Mouse (Mus musculus) limb, embryonic 14.5 days (tissue): ENCODE data around the gene Ncbp2. TPM values are rescaled to one million over a fixed set of nuclear protein-coding genes. Genes with fewer than 3 reads are reported as not detected.

Experiments used
- ATAC-seq: fragments of 200-750 bp; cut with Nextera tagmentation; 2 replicates; pipeline ENCODE4 v1.8.0; 2017; ENCODE audit warnings: low read depth, moderate number of reproducible peaks, moderate TSS enrichment; ENCODE audit not compliant: low FRiP score
- DNase-seq: peaks from one replicate; pipeline ENCODE4 v3.0.0-alpha.2; 2015; ENCODE audit warnings: low spot score
- H3K27ac ChIP-seq: fragments of 300-500 bp; sonication (generic); replicated peaks from 2 replicates; pipeline ENCODE4 v1.5.1; 2014; ENCODE audit warnings: low read depth, mild to moderate bottlenecking, low read length, moderate library complexity, mixed read lengths
- H3K27me3 ChIP-seq: fragments of 300-500 bp; sonication (generic); 2 replicates; pipeline ENCODE4 v1.6.1; 2014; ENCODE audit warnings: low read length, mixed read lengths; ENCODE audit not compliant: control insufficient read depth, insufficient read depth
- H3K36me3 ChIP-seq: fragments of 300-500 bp; sonication (generic); 2 replicates; pipeline ENCODE4 v1.6.1; 2014; ENCODE audit warnings: mild to moderate bottlenecking, low read length, moderate library complexity, mixed read lengths; ENCODE audit not compliant: control insufficient read depth, insufficient read depth
- H3K4me1 ChIP-seq: fragments of 300-500 bp; sonication (generic); 2 replicates; pipeline ENCODE4 v1.6.1; 2014; ENCODE audit warnings: antibody characterized with exemption, low read length, mixed read lengths; ENCODE audit not compliant: control insufficient read depth, insufficient read depth
- H3K4me2 ChIP-seq: fragments of 300-500 bp; sonication (generic); replicated peaks from 2 replicates; pipeline ENCODE4 v1.6.1; 2014; ENCODE audit warnings: low read depth, mild to moderate bottlenecking, low read length, moderate library complexity; ENCODE audit not compliant: severe bottlenecking
- H3K4me3 ChIP-seq: fragments of 300-500 bp; sonication (generic); replicated peaks from 2 replicates; pipeline ENCODE4 v1.5.1; 2014; ENCODE audit warnings: low read length
- H3K9ac ChIP-seq: fragments of 300-500 bp; sonication (generic); 2 replicates; pipeline ENCODE4 v1.6.1; 2014; ENCODE audit warnings: mild to moderate bottlenecking, low read depth, low read length, moderate library complexity; ENCODE audit not compliant: severe bottlenecking
- H3K9me3 ChIP-seq: fragments of 300-500 bp; sonication (generic); 2 replicates; pipeline ENCODE4 v1.6.1; 2016; ENCODE audit warnings: low read length; ENCODE audit not compliant: control insufficient read depth
- POLR2A ChIP-seq: fragments of 200-500 bp; IDR thresholded peaks from 2 replicates; pipeline ENCODE4 v1.8.0; 2012; ENCODE audit warnings: inconsistent platforms, mild to moderate bottlenecking, moderate library complexity, borderline replicate concordance; ENCODE audit not compliant: insufficient read depth, insufficient read length; ENCODE audit errors: extremely low read depth
- whole genome bisulfite sequencing: fragments of 180-500 bp; shearing (Covaris S2); extraction: QIAGEN DNeasy Blood & Tissue Kit; methylation state at CpG from one replicate; pipeline ENCODE4 v1.1.7; 2014; 5-methylcytosine and 5-hydroxymethylcytosine counted together
- polyA plus RNA-seq, 2 experiments: library from polyadenylated mRNA; depleted of rRNA in 1 of 2; stranded (reverse) in 1 of 2; unstranded in 1 of 2; fragments of >200 nt; fragmentation: Nextera tagmentation in 1 of 2; extraction: Ambion mirVana in 1 of 2; gene quantifications; 2 replicates each; pipeline versions ENCODE4 v1.2.1 to v1.2.3; 2012 to 2014

Gene Ncbp2
- polyA plus RNA-seq, 2 experiments = 104 to 124 TPM

DNA sequence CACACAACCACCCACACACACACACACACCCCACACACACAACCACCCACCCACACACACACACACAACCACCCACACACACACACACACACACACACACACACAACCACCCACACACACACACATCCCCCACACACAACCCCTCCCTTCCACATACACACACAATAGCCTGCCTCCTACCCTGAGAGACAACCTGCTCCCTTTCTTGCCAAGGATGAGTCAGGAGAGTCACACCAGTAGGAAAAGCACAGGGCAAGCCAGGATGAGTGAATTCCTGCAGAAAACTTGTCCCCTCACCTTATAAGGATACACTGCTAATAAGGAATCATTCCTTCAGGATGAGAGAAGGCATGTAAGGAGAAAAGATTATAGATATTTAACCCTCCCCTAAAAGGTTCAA, 45.6 kb downstream of the Ncbp2 start:
- ATAC-seq = no peak
- no peaks in the 10 kb centered on the region for H3K27me3 ChIP-seq
- no peak overlapping the region for H3K27ac ChIP-seq
- no peak for TF ChIP-seq POLR2A
- no peak overlapping the region for H3K4me2 ChIP-seq
- H3K9me3 ChIP-seq = no peaks in the 10 kb centered on the region
- no peak for DNase-seq
- H3K4me1 ChIP-seq = no peaks in the 10 kb centered on the region
- H3K4me3 ChIP-seq = no peak overlapping the region
- H3K36me3 ChIP-seq = peaks cover 35% of the 10 kb centered on the region
- H3K9ac ChIP-seq = no peak overlapping the region

GRCm38 (mm10) chr16:31996371-31996770, 48.1 kb downstream of the Ncbp2 start:
- TF ChIP-seq POLR2A = no peak
- Histone ChIP-seq H3K4me3 (no peak overlapping the region), H3K9ac (no peak overlapping the region), H3K36me3 (peaks cover 26% of the 10 kb centered on the region), H3K27me3 (no peaks in the 10 kb centered on the region), H3K4me1 (no peaks in the 10 kb centered on the region), H3K4me2 (no peak overlapping the region), H3K27ac (no peak overlapping the region), H3K9me3 (no peaks in the 10 kb centered on the region)
- 90% methylated on average over 5 of the region's 5 CpGs for WGBS
- no peak for ATAC-seq
- no peak for DNase-seq

DNA sequence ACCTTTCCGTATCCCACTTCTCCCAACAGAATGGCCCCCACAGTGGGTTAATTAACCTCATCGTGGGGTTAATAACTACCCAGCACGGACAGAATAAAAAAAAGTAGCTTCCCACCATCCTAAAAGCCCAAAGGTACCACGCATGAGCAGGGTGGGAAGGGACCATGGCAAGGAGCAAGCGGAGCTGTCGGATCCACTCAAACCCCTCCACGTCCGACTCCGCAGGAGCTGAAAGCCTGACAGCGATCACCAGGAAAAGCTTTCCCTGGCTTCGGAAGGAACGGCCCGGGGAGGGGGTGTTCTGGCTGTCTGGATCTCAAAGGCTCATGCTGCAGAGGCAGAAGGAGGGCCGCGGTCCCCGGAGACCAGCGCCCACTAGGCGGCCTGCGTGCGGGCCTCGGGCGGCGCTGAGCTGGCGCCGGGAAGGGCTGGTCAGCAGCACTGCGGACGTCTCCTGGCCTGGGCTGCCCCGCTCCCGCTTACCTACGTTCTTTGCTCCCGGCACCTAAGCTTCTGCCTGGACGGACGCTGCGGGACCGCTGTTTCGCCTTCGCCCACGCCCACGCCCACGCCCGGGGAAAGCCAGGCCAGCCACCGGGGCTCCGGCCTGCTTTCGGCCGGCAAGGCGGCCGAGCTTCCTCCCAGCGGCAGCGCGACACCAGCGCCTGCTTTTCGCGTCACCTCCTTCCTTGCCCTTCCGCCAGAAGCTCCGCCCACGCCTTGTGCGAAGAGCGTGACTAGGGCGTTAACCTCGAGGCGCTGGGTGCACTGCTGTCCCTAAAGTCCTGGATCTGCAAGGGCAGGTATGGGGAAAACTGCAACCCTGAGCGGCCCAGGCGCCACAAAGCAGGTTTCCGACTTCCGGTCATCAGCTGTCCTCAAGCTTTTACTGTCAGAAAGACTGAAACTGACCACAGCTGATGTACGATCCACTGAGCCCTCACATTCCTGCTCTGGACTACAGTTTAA, 54.5 kb downstream of the Ncbp2 start, which contains the start of gene Senp5:
Gene Senp5 (minus strand): TSS at position 779 of the 969 bp plus-strand sequence.
- peak; percentile 87 for DNase-seq
- Histone ChIP-seq H3K9ac (peak within 1 kb of the TSS; percentile 90), H3K36me3 (peaks cover 9% of the 10 kb centered on the region; the same call in 1 of the 2 replicates), H3K4me1 (peaks cover 11% of the 10 kb centered on the region; the same call in 1 of the 2 replicates), H3K27me3 (no peaks in the 10 kb centered on the region), H3K4me3 (peak within 1 kb of the TSS; percentile 96), H3K27ac (peak within 1 kb of the TSS; percentile 70), H3K9me3 (no peaks in the 10 kb centered on the region), H3K4me2 (peak within 1 kb of the TSS; percentile 87)
- WGBS = 3% methylated on average over 49 of the region's 66 CpGs
- peak; percentile 95 for ATAC-seq
- 0 out of 2 replicates have a peak, but pooled peaks have one; percentile 68 for TF ChIP-seq POLR2A

DNA sequence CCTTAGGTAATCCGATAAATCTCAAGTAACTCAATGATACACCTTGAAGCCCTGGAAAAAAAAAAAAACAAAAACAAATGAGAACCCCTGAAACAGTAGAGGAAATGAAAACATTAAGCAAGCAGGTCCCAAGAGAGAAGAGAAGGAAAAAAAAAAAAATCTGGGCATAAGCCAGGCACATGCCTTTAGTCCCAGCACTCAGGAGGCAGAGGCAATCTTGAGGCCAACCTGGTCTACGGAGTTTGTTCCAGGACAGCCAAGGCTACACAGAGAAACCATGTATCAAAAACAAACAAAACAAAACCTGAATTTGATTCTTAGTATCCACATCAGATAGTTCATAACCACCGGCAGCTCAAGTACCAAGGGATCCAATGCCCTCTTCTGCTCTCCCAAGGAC, 56.4 kb downstream of the Ncbp2 start:
- Histone ChIP-seq H3K36me3 (peaks cover 1% of the 10 kb centered on the region; the same call in 1 of the 2 replicates), H3K4me1 (peaks cover 11% of the 10 kb centered on the region; the same call in 1 of the 2 replicates), H3K4me3 (no peak overlapping the region), H3K4me2 (no peak overlapping the region), H3K9me3 (no peaks in the 10 kb centered on the region), H3K27ac (no peak overlapping the region), H3K27me3 (no peaks in the 10 kb centered on the region), H3K9ac (no peak overlapping the region)
- WGBS = over 99% methylated on average over 3 of the region's 3 CpGs
- ATAC-seq = no peak
- no peak for TF ChIP-seq POLR2A
- DNase-seq = no peak

- Histone ChIP-seq H3K27me3 (no peaks in the 10 kb centered on the region), H3K9ac (no peak overlapping the region), H3K27ac (no peak overlapping the region), H3K36me3 (no peaks in the 10 kb centered on the region), H3K9me3 (no peaks in the 10 kb centered on the region), H3K4me1 (no peaks in the 10 kb centered on the region), H3K4me2 (no peak overlapping the region), H3K4me3 (no peak overlapping the region)
- ATAC-seq (no peak), DNase-seq (no peak)
- 70% methylated on average over 10 of the region's 10 CpGs for WGBS
- no peak for TF ChIP-seq POLR2A
These were observed 60.4 kb downstream of the Ncbp2 start for GRCm38 (mm10) chr16:32008529-32009293.
